Mouse (Mus musculus): ENCODE data around the gene Tas2r135.

Tas2r135 gene

DNA sequence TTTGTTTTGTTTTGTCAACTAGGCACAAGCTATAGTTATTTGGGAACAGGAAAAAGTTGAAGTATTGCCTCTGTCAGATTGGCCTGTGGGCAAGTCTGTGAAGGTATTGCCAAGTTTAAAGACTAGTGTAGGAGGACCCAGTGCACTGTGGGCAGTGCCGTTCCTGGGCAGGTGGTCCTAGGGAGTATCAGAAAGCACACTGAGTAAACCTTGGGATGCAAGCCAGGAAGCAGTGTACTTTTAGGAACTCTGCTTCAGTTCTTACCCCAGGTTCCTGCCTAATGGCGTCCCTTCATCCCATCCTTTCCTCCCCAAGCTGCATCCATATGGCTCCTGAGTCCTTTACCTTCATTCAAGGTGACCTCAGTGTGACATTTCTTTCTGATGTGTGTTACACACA is 30.1 kb upstream of the Tas2r135 start:
- no peak for DNase-seq

DNA sequence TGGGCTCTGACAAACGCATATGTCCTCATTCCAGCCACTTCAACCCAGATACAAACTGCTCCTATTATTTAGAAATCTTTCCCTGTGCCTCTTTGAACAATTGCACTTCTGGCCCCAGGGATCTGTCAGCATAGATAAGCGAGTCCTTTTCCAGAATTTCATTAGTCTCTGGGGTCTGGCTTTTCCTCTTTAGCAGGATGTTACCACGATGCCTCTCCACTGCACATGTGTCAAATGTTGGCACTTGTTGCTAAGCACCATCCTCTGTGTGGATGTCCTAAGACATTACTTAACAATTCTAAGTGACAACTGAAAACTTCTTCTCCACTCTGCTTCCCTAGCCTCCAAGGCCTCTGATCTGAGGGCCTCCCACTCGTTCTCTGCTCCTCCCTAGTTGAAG is 29.2 kb upstream of the Tas2r135 start:
- DNase-seq = no peak

DNA sequence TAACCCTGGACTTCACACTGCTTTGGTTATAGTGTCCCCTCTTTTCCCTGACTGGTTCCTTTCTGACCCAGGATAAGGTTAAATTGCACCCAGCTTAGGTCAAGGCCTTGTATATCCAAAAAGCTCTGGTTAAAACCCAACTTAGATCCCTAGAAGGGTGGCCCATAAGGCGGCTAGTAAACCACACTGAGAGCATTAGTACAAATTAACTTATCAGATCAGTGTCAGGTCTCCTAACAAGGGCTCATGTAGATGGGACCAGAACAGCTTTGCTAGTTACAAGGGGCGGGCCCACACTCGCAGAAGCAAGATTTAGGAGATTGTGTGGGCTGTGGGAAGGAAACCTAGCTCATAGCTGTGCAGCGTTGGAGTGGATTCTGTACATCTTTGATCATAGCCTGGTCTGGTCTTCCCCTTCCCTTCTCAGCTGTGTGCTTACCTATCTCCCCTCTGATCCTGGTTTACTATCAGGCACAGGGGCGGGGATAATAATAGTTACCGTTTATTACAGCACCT is 28.7 kb upstream of the Tas2r135 start:
- no peak for DNase-seq

DNA sequence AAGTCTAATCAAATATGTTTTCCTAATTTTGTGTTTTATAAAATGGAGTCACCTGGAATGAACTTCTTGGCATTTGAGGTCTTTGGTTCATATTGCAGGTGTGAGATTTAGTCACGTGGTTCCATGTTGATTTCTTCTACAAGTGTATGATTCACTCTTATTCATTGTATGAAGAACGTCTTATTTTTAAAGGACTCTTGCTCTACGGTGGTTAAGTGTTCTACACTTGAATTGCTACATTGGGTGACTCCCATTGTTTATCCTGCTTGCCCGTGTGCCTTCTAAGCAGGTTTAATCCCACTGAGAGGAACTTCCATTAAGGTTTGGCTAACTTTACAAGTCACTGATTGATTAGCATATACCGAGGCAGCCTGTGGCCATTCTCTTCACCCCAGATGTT is 28.0 kb upstream of the Tas2r135 start:
- DNase-seq = no peak

DNA sequence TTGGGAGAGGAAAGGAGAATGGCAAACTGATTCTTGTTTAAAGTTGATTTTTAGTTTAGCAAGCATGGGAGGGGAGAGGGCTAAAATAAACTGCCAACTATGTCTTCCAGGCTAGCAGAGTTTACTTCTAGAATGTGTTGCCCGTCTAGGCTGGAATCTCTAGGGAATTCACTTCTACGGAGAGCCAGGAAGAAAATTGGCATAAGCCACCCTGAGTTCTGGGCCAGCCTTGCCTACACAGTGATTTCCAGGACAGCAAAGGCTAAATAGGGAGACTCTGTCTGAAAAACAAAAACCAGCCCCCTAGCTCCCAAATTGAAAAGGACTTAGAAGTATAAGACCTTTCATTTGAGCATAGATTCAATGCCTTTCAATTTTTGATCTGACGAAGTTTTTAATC is 25.7 kb upstream of the Tas2r135 start:
- DNase-seq = no peak

DNA sequence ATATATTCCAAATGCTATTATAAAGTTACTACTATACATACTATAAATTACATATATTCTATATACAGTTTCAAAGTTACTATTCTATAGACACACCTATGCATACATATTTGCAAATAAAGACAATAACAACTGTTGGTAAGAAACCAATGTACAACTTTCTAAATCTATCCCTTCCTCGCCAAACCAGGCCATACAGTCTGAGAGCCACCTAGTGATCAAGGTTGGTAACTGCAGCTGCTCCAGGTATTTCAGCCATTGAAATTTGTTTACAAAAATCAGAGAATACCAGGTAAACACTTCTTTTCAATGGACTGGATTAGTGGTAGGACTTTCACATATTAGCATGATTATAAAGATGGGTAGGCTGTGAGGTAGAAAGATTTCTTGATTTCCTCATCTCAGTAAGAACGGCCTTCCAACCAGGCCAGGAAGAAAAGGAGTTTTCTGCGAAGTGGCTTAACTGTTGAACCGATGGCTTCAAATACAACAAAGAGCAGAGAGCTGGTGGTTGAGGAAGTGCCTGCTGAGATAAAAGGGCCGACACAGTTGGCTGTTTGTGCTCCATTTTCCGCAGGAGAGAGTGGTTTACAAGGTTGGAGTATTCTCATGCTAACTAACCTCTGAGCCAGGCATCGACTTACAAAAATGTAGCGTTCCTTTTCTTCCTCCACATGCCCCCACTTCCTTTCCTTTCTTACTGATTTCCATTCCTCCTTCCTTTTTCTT is 24.7 kb upstream of the Tas2r135 start:
- DNase-seq = no peak

DNA sequence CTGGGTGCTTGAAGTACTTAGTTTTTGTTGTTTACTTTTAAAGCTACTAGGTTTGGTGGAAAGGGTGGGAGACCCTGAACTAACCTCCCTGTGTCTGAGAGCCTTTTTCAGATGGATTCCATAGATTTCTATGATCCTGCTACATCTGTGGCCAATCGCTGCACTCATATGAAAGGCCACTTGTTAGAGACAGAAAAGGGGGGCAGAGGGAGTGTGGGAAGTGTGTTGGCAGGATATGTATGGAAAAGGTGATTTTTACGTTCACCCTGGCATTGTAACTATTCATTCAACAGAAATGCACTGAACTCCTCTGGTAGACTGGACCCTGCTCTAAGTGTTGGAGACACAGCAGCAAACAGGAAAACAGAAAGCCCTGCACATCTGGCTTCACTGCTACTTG is 24.0 kb upstream of the Tas2r135 start:
- DNase-seq = no peak

DNA sequence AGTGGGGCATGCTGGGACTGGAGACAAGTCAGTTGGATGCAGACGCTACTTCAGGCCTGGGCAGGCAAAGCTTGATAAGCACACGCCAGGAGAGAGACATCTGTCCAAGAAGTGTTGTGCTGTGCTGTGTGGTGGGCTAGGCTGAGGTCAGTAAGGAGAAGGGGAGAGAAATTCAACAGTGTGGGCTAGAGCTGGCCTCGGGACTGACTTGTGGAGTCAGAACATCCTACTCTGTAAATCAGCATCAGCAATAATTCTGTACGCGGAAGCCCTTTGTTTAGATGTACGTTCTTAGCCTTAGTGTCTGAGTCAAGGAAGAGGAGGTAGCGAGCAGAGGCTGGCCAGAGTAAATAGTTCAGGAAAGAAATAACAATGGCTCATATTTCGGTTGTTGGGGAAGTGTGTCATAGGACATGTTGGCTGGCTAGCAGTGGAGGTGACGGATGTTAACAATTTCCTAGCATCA is 23.3 kb upstream of the Tas2r135 start:
- no peak for DNase-seq

DNA sequence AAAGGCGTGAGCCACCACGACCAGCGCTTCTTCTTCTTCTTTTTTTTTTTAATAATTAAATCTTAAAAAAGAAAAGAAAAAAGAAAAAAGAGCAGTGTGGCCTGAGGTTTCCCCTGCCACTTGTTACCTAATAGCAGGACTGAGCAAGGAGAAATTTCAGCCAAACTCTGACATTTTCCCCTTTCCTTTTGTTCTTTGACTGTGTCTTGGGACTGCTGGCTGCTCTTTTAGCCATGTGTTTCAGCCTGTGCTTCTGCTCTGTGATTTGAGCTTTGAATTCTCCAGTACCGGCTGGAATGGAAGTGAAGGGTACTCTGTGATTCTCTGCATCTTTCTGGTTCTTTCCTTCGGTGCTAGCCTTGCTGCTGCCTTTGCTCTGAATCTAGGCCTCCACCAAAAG is 21.9 kb upstream of the Tas2r135 start:
- no peak for DNase-seq

DNA sequence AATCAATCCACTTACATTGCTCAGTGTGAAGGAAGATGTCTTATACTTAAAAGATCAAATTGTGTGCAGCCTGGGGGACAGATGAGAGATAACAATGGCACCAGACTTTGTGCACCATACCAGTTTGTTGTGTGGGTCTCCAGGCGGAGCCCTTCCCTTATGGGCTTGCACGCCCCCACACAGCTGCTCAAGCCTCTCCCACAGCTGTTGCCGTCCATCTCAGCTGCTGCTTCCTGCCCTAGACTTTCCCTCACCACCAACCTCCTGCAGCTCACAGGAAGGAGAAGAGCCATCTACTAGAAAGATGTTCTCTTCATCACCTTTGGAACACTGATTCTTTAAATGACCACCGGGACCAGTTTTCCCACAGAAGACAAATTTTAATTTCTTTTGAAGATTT is 19.6 kb upstream of the Tas2r135 start:
- peak; percentile 55 for DNase-seq

DNA sequence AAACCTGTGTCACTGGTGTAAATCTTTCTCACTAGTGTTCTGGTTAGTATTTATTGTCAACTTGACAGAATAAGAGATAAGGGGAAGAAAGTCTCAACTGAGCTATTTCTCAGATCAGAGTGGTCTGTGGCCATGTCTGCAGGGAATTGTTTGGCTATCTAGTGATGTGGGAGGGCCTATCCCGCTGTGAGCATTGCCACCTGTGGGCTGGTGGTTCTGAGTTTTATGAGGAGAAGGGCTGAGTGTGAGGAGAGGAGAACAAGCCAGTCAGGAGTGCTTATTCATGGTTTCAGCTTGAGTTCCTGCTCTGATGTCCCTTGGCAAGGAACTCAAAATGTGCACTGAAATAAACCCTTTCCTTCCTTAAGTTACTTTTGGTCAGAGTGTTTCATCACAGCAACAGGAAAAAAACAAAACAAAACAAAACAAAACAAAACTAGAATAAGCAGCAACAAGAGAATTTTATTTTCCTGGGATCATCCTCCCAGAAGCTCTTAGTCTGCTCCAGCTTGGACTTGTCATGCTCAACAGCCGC is 13.4 kb upstream of the Tas2r135 start:
- no peak for DNase-seq

DNA sequence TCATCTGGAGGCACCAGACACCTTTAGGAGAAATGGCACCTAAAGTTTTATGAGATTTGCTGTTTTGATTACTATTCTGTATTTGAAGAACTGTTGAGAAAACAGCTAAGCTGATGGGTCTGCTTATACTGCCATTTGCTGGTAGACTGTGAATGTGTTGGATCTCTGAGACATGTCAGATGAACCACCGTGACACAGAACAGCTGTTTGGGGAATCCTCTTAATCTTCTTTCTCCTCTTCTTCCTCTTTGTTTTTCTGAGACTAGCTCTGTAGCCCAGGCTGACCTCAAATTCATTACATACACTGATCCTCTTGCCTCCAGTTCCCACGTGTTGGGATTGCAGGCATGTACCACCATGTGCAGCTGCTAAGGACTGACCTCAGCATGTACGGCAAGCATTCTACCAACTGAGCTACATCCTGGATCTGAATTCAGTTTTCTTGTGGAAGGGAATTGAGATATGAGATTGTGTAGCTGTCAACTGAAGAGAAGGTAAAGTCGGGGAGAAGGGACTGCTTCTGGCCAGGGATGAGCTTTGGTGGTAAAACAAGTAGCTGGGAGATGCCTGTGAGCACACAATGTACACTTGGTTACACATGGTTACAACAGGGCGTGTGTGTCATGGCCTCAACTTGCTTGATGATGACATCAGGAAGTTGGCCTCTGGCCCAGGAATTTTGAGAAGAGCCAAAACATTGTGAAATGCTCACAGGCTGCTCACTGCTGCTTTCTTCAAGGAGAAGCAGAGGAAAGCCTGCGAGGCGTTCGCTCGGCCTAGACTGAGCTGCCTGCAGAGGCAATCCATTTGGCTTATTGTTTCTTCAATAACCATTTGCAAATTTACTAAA is 9.0 kb upstream of the Tas2r135 start:
- DNase-seq = peak; percentile 8

DNA sequence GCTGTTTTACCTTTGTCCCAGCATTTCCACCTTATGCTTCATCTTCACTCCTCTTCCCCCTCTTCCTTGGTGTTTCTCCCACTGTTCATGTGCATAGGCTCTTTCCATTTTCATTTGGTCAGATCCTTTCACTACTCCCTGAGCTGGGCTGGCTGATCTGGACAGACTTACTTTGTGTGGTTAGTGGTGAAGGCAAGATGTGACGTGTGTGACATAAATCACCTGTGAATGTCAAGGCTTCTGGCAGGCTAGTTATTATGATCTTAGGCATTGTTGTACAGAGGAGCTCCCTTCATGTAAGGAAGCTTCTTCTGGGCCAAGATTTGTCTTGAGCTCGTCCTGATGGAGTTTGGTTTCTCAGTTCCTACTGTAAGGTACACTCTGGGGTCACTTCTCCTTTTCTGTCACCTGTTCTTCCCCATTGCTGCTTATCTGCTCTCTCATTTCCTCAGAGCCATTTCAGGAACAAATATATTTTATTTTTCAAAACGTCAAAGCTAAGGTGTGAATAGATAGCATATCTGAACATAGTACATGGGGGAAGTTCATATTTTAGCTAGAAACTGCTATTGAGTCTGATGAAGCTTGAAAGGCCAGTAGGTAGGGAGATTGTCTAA is 8.1 kb upstream of the Tas2r135 start:
- DNase-seq = no peak

DNA sequence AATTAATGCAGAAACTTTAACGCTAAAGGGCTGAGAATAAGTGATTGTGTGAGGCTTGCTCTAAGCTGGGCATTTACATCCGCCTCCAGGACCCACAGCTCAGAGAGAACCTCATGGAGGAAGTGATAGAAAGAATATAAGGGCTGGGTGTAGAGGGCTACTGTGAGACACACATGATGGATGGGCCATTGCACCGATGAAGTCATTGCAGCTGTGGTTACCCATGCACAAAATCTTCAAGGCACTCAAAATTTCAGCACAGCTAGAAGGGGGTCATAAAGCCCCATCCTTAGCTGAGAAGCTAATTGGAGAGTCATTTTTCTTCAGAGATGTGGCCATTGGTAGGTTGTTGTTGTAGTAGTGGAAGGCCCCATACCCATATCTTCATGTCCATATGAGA is 6.9 kb upstream of the Tas2r135 start:
- DNase-seq = no peak

DNA sequence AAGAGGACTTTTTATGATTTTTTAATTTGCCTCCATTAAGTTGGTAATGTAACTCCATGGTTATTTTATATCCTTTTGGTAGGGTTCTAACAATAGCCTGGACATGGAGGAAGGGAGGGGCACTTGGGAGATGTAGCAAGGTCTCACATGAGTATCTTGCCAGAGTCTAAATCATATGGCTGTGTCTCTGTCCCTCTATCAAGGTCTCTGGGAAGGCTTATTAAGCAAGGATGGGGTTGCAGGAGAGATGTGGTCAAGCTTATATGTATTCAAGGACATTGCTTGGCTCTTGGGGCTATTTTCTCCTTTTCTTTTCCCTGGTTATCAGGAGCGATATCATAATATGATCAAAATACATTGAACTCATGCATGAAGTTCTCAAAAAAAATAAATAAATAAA is 6.2 kb upstream of the Tas2r135 start:
- DNase-seq = no peak

DNA sequence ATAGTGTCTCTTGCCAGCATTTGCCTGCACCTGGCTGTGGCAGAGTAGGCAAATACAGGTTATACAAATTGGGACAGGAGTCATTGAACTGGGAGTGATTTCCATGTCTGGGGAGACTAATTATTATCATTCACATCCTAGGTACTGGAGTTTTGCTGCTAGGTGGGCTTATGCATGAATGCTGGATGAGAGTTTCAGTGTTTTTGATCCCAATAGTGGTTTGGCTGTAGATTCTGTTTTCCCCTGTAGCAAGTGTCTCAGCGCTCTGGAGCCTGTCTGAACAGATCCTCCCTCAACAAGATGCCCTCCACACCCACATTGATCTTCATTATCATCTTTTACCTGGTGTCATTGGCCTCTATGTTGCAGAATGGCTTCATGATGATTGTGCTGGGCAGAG is 5.3 kb upstream of the Tas2r135 start, which contains the start of gene Tas2r143:
Gene Tas2r143 (plus strand): TSS at position 301 of the 400 bp plus-strand sequence.
- DNase-seq = no peak

DNA sequence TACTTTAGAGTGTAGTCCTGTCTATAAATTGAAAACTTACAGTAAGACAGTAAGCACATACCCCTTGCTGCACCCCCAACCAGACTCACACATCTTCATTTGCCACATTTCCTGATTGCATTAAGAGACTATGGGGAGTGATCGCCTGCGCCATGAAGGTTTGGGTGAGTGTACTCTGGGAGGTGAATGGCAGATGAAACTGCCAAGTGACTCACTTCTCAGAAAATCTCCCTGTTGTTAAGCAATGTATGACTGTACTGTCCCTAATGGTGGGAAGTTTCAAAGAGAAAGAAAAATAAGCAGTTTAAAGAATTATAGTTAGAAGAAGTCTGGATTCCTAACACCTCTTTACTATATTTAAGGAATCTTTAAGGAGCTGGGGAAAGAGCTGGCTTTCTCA is 14.2 kb downstream of the Tas2r135 start:
- DNase-seq = no peak

DNA sequence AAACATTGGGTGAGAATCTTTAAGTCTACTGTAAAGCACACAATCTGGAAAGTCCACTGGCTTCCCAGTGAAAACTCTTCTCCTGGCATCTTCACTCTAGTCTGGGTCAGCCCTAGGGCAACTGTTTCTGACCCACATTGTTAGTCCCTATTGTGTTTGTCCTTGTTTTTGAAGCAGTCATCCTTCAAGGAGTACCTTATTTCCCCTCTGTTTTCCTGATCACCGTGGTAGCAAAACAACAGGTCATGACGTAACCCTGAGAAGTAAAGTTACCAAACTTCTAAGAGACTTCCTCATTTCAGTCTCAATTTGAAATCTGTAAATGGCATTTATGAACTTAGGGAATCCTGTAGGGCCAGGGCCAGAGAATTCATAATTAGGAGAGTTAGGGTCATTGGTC is 16.2 kb downstream of the Tas2r135 start:
- DNase-seq = no peak

DNA sequence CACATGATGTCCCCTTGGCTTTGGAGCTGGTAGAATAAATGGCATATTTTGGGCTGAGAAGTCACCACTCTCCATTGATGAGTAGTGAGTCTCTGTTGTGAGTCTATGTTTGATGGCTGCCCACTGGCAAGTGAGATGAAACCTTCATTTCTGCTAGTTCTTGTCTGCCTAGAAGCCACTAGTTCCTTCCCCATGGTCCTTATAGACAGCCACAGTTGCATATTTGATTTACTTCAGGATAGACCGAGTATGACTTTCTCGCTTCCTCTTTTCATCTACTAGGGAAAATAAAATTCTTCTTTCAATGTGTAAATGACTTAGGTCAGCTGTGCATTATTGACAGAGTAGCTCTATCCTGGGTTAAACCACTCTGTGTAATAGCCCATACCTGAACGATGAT is 19.2 kb downstream of the Tas2r135 start:
- no peak for DNase-seq

DNA sequence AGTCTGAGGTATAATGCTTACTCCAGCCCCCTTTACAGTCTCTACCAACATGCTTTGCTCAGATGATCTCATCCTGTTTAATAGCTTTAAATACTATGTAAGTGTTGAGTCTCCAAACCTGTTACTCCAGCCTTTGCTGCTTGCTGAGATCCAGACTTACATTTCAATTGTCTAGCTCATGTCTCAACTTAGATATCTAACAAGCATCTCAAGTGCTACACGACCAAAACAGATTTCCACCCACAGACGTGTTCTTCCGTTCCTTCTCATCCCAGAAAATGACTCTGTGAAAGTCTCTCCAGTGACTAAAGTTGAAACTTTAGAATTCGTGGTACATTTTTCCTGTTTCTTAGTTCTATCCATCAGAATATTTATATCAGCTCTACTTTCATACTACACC is 21.1 kb downstream of the Tas2r135 start:
- DNase-seq = peak; percentile 8

DNA sequence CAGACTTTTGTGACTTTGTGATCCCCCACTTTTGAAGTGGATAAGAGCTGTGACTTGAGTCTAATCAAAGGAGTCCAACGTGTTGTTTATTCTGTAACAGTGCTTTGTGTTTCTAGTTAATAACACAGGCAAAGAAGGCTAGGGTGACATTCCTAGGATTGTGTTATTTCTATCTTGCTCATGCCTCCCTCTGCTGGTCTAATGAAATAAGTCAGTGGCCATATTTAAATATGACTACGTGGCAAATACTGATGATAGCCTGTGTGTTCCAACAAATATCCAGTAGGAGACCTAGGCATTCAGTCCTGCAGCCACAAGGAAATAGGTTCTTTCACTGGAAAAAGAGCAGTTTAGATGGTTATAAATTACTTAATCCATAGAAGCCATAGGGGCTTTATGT is 28.3 kb downstream of the Tas2r135 start:
- DNase-seq = no peak

DNA sequence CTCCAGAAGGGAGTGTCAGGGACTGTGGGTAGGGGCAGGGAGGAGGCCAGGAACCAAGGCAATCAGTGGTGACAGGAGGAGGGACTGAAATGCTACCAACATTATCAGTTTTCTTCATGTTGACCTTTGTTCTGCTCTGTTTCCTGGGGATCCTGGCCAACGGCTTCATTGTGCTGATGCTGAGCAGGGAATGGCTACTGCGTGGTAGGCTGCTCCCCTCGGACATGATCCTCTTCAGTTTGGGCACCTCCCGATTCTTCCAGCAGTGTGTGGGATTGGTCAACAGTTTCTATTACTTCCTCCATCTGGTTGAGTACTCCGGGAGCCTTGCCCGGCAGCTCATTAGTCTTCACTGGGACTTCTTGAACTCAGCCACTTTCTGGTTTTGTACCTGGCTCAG is 29.2 kb downstream of the Tas2r135 start, which contains the start of gene Tas2r126:
Gene Tas2r126 (plus strand): TSS at position 90 of the 400 bp plus-strand sequence.
- no peak for DNase-seq

DNA sequence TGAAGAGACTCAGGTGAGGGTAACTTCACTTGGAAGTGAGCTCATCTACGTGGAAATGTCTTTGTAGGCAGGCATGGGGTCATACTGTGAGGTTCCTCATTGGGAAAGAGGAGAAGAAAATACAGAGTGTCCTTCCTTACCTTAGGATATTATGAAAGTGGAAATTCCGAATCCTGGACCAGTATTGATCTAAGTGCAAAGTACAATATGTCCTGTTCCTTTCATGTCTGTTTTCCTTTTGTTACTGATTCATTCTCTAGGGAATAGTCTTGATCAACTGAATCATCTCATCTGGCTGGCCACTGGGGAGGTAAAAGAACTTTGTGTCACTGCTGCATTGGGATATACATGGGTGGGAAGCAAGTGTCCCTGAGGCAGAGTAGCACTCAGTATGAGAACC is 30.3 kb downstream of the Tas2r135 start:
- no peak for DNase-seq
